Mouse (Mus musculus) kidney, adult 2 months (tissue): ENCODE measurements at regions not wholly inside any gene's neighbourhood (a gene's known extent, or its start where the extent isn't known, plus 50 kb on each side); places are given as distances from the start of the nearest gene placed in this dataset.

Experiments used
- CTCF ChIP-seq: fragments of 200-500 bp; conservative IDR thresholded peaks from 2 replicates; pipeline ENCODE4 v1.5.1; 2011; ENCODE audit warnings: low read depth, mild to moderate bottlenecking, control low read depth, low read length, moderate library complexity, mixed read lengths; ENCODE audit not compliant: insufficient read depth, insufficient read length
- POLR2A ChIP-seq: fragments of 200-500 bp; IDR thresholded peaks from one replicate; pipeline ENCODE4 v1.6.1; 2011; ENCODE audit warnings: low read depth, low read length, control low read depth

GRCm38 (mm10) chr15:50246418-50247186 lies 3638.1 kb upstream of the Gm7489 start:
- TF ChIP-seq CTCF (no peak), POLR2A (no peak)
